Mouse (Mus musculus): ENCODE data around the gene Tkt.
A peak's percentile ranks its signal among the peaks of the same experiment; 100 is the strongest.

Tkt gene

GRCm38 (mm10) chr14:30586780-30587461, 38.8 kb downstream of the Tkt start:
- peak in 1 of 2 experiments; percentile 28 for DNase-seq

- no peak for DNase-seq
These were observed 42.0 kb downstream of the Tkt start for GRCm38 (mm10) chr14:30590041-30590645.

GRCm38 (mm10) chr14:30590918-30591317, 42.8 kb downstream of the Tkt start:
- no peak for DNase-seq

DNA sequence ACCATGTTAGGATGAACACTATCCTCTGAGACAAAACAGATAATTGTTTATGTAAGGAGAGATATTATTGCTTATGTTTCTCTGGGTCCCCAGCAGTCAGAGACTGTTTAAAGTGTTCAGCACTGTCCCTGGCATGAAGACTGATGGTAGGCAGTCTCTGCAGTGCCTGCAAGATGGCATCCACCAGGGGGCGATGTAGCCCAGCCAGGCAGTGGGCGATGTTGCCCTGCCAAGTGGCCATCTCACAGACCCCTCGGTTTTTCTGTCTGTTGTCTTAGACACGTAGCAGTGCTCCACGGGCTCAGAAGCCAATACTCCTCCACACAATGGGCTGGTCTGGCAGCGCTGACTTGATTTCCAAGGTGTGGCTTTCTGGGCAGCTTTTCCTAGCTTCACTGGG, 43.3 kb downstream of the Tkt start:
- DNase-seq, result peak; percentile 92 to 93

DNA sequence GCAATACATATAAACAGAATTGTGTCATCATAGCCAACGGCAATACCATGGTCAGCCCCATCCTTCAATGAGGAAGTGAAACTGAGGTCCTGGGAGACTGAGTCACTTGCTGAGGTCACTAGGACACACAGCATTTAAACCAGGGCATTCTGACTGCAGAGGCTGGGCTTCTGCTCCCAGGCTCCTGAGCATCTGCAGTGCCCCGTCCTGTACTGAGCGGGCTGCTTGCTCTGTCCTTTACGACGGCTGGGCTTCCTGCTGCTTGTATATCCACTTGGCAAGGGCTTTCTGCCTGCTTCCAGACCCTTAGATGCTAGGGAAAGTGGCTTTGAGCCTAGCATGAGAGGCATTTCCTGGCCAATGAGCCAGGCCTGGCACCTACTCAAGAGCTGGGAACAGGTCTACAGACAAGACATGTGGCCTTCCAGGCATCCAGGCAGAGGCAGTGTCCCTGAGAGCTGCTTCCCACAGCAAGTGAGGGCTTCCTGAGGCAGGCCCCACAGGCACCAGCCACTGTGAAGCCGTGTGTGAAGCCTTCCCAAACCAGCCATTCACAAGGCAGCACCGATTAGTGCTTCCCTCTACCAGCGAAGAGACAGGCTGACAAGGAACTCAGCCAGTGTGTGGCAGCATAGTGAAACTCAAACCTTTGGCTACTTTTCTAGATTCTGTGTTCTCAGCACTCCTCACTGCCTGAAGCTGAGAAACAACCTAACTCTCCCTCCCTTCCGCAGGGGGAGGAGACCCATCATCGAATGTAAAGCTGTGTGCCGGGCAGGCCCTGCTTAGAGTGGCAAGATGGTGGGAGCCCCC, 45.3 kb downstream of the Tkt start:
- peak; percentile 54 to 67 for DNase-seq

GRCm38 (mm10) chr14:30594092-30594695, 46.0 kb downstream of the Tkt start:
- DNase-seq, result peak; percentile 50 to 66

DNA sequence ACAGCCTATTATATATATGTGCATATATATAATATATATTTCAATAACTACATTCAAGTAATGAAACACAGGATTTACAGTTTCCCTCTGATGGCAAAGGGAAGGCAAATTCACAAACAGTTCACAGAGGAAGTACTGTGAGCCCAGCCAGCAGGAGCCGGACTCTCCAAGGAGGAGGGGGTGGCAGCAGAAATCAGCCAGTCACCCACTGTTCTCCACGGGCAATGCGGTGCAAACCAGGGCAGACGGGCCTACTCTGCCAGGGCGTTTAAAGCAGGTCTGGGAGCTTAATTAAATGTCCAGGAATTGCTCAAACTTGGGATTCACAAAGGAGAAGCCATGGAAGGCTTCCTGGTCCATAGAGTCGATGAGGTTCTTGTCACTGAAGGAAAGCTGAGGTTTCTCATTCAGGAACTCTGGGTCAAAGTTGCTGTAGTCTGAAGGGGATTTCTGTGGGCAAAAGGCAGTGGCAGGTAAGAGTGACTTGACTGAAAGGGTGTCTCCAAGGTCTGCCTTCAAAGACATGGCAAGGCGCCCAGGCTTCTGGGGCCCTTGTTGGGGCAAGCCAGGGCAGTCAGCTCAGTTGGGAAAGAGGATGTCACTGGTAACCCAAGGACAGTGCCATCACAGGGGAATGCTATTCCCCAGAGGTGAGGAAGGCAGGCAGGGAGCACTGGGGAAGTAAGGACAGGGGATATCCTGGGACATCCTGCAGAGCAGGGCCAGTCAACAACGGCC, 47.6 kb downstream of the Tkt start:
- peak in 1 of 2 experiments; percentile 24 for DNase-seq

- no peak for DNase-seq
These were observed 48.2 kb downstream of the Tkt start for GRCm38 (mm10) chr14:30596407-30596806.

GRCm38 (mm10) chr14:30597142-30597541, 49.0 kb downstream of the Tkt start:
- DNase-seq, result no peak

DNA sequence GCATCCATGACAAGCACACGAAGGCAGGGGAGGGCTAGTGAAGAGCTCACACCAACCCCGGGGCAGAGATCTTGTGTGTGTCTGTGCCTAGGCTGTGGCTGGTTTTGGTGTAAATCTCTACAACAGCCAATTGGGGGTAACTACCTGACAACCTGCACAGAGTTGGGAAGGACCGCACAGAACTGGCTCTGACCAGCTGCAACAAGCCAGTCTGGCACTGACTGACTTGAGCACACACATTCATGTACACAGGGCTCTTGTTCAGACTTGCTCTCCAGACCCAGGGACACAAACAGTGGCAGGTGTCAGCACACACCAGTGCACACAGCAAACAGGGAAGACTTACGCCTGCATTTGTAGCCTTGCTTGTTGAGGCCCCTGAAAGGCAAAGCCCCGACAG, 58.7 kb downstream of the Tkt start:
- DNase-seq, result no peak

DNA sequence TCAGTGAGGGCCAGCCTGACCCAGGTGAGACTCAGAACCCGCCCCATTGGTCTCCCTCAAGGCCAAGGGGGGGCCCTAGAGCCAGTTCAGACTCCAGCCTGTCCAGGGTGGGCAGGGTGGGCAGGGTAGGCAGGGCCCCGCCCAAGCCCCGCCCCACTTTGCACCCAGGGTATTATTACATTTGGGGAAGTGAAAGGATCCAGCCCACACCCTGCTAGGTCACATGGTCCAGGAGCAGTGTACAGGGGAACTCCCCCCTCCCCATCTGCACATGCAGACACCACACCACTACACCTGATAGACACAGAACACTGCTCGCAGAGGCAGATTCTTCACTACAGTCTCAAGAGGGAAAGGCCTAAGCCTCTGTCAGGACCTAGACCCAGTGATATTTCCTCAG, 59.5 kb downstream of the Tkt start:
- no peak for DNase-seq

DNA sequence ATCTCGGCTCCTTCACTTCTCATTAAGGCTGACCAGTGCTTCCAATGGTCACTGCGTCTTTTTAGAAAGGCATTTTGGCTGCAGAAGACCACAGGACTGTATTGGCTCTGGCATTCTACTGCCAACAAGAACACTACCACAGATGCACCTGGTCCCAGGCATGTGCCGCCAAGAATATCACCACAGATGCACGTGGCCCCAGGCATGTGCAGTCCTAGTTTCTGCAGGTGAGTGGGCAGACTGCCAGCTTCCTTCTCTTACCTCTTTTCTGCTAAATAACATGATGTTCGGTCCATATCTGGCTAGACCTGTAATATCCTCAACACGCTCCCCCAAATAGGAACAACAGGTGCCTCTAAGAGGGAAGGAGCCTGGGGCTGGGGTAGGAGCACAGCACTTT, 60.0 kb downstream of the Tkt start:
- DNase-seq, result no peak

GRCm38 (mm10) chr14:30609499-30609898, 61.3 kb downstream of the Tkt start:
- DNase-seq, result no peak

GRCm38 (mm10) chr14:30610304-30610703, 62.1 kb downstream of the Tkt start:
- no peak for DNase-seq

DNA sequence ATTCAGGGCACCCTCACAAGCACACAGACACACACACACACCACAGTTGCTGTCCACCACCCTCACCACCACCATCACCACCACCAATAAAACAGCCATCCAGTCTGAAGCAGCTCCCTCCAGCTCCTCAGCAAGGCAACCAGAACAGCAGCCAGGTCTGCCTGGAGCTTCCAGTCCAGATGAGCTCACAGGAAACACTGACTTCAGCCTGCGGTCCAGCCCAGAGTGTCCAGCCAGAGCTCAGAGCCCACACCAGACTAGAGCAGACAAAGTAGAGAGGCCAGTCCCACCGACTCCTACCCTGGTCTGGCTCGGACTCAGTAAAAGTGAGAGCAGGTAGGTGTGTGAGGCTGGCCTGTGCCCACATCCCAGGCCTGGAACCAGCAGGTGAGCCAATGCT, 62.8 kb downstream of the Tkt start:
- no peak for DNase-seq

- DNase-seq, result peak; percentile 90
These were observed 64.4 kb downstream of the Tkt start for GRCm38 (mm10) chr14:30612523-30612922.

DNA sequence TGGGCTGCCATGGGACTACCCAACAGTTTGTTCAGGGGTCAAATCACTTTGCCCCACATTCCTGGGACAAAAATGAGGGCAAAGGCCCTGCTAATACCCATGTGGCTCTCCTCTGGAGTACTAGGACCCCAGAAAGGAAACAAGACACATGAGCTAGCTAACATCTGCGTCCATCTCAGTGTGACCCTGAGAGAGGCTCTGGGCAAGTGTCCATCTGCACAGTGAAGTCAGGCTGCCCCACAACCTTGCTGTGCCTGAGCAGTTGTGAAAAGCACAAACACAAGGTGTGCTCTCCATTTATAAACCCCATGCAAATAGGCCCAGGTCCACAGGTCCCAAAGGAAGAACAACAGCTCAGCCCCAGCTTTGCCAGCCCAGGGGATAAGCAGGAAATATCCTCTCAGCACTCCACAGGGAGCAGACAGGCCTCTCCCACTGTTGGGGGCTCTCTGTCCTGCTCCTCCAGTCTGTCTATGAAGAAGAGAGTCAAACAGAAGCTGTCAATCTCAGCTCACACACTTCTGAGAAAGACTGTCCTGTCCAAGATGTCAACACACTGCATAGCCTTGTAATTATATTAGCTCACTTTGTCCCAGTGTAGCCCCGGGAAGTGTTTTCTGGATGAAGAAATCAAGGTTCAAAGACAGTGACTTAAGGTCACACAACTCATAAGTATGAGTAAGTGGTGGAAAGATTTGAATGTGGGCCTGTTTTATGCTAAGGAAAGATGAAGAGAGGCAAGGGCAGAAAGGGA, 65.0 kb downstream of the Tkt start:
- no peak for DNase-seq

DNA sequence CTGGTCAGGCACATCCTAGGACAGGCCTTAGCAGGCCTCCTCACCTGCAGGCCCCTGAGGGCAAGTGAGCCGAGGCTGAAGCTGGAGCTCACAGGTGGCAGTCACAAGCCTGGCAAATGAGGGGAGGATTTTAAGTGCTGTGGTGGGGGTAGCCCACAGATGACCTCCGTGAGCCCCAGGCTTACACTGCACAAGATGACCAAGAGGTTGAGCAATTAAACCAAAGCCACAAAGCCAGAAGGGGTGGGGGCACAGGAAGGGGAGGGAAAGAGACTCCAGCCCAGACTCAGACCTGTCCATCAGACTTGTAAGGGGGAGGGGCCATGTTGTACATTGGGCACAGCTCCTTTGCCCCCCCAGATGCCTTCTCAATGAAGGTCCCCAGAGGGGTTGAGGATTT, 68.6 kb downstream of the Tkt start:
- DNase-seq, result no peak

DNA sequence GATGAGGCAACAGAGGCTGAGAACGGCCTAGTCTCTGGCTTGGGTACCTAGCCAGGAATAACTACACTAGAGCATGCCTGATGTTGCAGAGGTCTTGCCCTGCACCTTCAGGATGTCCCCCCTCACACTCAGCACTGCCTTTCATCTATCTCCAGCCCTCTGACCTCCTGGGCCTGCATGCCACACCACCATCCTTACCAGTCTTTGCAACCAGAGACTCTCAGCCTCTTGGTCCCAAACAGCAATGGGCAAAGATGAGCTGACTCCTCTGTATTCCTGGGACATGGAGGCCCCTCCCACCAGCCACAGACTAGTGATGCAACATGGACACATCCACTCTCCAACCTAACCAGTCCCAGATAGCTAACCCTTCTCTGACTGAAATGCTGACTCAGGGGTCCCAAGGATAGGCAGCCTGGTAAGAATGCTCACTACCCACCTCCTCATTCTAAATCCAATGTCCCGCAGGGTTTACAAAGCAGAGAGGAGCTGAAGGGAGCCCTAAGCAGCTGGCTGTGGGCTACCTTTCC, 70.7 kb downstream of the Tkt start:
- DNase-seq, result no peak

- DNase-seq, result no peak
These were observed 71.9 kb downstream of the Tkt start for GRCm38 (mm10) chr14:30619982-30620578.

DNA sequence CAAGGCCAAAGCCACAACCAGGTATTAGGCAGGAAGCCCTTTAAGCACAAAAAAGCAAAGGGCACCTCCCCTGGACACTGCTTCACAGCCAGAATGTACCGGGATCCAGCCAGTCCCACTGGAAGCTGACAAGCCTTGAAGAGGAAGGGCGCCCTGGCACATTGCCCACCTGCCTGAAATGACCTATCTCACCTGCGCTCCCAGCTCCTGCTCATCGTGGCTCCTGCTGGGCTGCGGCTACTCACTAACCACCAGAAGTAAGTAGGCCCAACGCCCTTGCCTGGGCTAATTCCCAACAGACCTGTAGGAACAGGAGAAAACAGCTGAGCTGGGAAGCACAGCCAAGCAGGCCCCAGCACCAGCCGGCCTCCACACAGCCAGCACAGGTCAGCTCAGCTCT, 74.0 kb downstream of the Tkt start:
- DNase-seq, result peak; percentile 39 to 63

Data from kidney, postnatal 4 days (tissue).